Mouse (Mus musculus) embryonic facial prominence, embryonic 13.5 days (tissue): ENCODE results near the gene Zfp414. TPM values are rescaled to one million over a fixed set of nuclear protein-coding genes. Genes with fewer than 3 reads are reported as not detected.
"Not testable (repeated sequence)": the region's sequence is repeated elsewhere in the genome, so short reads cannot be mapped to it uniquely, and the experiment has no call there.

Experiments
- ATAC-seq: fragments of 200-750 bp; cut with Nextera tagmentation; 2 replicates; pipeline ENCODE4 v1.8.0; 2017; ENCODE audit warnings: low read depth; ENCODE audit not compliant: insufficient number of reproducible peaks, insufficient read depth, low FRiP score, low TSS enrichment
- H3K27ac ChIP-seq: fragments of 300-500 bp; sonication (generic); 2 replicates; pipeline ENCODE4 v1.5.1; 2015; ENCODE audit warnings: moderate library complexity, mild to moderate bottlenecking, inconsistent platforms
- H3K27me3 ChIP-seq: fragments of 300-500 bp; sonication (generic); 2 replicates; pipeline ENCODE4 v1.6.1; 2015; ENCODE audit warnings: mild to moderate bottlenecking, inconsistent platforms
- H3K36me3 ChIP-seq: fragments of 300-500 bp; sonication (generic); 2 replicates; pipeline ENCODE4 v1.6.1; 2015; ENCODE audit warnings: mild to moderate bottlenecking, inconsistent platforms
- H3K4me1 ChIP-seq: fragments of 300-500 bp; sonication (generic); 2 replicates; pipeline ENCODE4 v1.6.1; 2015; ENCODE audit warnings: inconsistent platforms
- H3K4me2 ChIP-seq: fragments of 300-500 bp; sonication (generic); 2 replicates; pipeline ENCODE4 v1.6.1; 2015; ENCODE audit warnings: moderate library complexity, mild to moderate bottlenecking, inconsistent platforms
- H3K4me3 ChIP-seq: fragments of 300-500 bp; sonication (generic); 2 replicates; pipeline ENCODE4 v1.5.1; 2015; ENCODE audit warnings: mild to moderate bottlenecking, inconsistent platforms
- H3K9ac ChIP-seq: fragments of 300-500 bp; sonication (generic); 2 replicates; pipeline ENCODE4 v1.6.1; 2015; ENCODE audit warnings: mild to moderate bottlenecking, inconsistent platforms
- H3K9me3 ChIP-seq: fragments of 300-500 bp; sonication (generic); 2 replicates; pipeline ENCODE4 v1.6.1; 2016; ENCODE audit warnings: inconsistent platforms
- WGBS: fragments of 180-500 bp; shearing (Covaris S2); methylation state at CpG from one replicate; pipeline ENCODE4 v1.1.7; 2015; ENCODE audit warnings: mixed read lengths; 5-methylcytosine and 5-hydroxymethylcytosine counted together
- polyA plus RNA-seq: library from polyadenylated mRNA; unstranded; fragments of >200 nt; fragmentation: Nextera tagmentation; extraction: Ambion mirVana; gene quantifications from 2 replicates; pipeline ENCODE4 v1.2.1, GENCODE M21; 2015

Zfp414 gene
- 49.1 and 50.2 TPM in 2 replicates for polyA plus RNA-seq

DNA sequence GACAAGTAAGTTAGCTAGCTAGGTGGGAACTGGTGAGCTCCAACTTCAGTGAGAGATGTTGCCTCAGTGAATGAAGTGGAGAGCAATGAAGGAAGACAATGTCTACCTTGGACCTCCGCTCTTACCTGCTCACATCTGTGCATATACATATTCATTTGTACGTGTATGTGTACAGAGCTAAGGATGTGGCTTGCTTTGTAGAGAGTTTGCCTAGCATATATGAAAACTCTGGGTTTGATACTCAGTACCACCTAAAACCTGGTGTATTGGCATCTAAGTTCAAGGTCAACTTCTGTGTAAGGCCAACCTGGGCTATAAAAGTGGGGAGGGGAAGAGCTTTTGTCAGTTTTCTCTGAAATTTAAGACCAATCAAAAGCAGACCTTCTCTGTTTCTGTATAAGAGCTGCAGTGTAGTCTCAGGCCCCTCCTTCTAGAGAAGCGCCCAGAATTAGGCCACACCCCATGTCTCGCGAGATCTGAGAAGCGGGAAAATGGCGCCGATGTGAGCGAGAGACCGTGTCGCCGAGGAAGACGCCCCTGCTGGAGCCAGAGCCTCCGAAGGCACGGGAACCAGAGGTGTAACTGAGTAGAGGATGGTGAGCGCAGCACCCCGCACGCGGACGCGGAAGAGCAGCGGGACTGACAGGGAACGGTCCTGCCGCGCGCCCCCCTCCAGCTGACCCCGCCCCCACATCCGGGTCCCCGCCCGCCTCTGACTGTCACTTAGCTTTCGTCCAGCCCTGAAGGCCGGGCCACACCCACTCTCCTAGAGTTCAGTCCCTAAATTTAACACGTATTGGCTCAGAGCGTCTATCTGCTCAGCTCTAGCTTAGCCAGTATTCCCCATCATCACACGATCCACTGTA lies at the start of gene Zfp414:
Zfp414 (plus strand) TSS at position 470 of the 866 bp plus-strand sequence.
- no peaks in the 10 kb centered on the region for H3K27me3 ChIP-seq
- WGBS: 4% methylated on average over 35 of the region's 35 CpGs
- peak within 1 kb of the TSS; percentile 99 for H3K27ac ChIP-seq
- peaks cover 25% of the 10 kb centered on the region for H3K4me1 ChIP-seq
- no peaks in the 10 kb centered on the region for H3K9me3 ChIP-seq
- peak within 1 kb of the TSS; percentile 88 for H3K9ac ChIP-seq
- H3K4me3 ChIP-seq: peak within 1 kb of the TSS; percentile 62
- peak; percentile 89 for ATAC-seq
- H3K36me3 ChIP-seq: peaks cover 30% of the 10 kb centered on the region
- peak within 1 kb of the TSS; percentile 64 for H3K4me2 ChIP-seq

DNA sequence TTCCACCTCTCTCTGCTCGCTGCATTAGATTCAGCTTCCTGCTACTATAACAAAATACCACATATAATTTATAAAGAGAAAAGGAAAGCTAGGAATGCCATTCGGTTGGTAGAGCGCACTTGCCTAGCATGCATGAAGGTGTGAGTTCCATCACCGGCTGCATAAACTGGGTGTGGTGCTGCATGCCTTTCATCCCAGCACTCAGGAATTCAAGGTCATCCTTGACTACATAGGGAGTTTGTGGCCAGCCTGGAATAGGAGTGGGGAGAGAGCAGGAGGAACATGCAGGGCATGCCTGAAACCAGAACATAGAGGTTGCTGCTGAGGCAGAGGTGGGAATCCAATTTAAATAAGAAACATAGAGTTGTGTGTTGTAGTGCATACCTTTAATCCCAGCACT lies 44.8 kb upstream of the Zfp414 start:
- Histone ChIP-seq H3K9me3 (no peaks in the 10 kb centered on the region), H3K4me1 (no peaks in the 10 kb centered on the region), H3K9ac (no peak overlapping the region), H3K4me3 (no peak overlapping the region), H3K36me3 (no peaks in the 10 kb centered on the region), H3K4me2 (no peak overlapping the region), H3K27ac (no peak overlapping the region), H3K27me3 (no peaks in the 10 kb centered on the region)
- ATAC-seq: no peak
- WGBS: 85% methylated on average over 4 of the region's 4 CpGs

DNA sequence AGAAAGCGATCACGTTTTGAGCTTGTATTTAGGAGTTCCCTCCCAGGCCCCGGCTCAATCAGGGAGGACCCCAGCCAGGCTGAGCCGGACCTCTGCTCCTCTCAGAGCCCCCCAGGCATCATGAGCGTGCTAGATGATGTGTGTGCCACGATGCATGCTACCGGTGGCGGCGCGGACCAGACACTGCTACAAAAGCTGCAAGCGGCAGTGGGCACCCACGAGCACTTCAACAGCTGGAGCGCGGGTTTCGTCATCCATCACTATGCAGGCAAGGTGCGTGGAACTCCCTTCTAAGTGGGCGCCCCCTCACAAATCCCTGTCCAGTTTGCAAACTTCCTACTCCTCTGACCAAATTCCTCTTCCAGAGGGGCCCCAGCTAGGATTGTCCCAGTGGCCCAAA lies 42.9 kb upstream of the Zfp414 start:
- no peak overlapping the region for H3K9ac ChIP-seq
- no peak overlapping the region for H3K27ac ChIP-seq
- ATAC-seq: no peak
- H3K36me3 ChIP-seq: no peaks in the 10 kb centered on the region
- no peaks in the 10 kb centered on the region for H3K4me1 ChIP-seq
- 66% methylated on average over 17 of the region's 17 CpGs for WGBS
- no peak overlapping the region for H3K4me2 ChIP-seq
- no peaks in the 10 kb centered on the region for H3K9me3 ChIP-seq
- no peaks in the 10 kb centered on the region for H3K27me3 ChIP-seq
- no peak overlapping the region for H3K4me3 ChIP-seq

DNA sequence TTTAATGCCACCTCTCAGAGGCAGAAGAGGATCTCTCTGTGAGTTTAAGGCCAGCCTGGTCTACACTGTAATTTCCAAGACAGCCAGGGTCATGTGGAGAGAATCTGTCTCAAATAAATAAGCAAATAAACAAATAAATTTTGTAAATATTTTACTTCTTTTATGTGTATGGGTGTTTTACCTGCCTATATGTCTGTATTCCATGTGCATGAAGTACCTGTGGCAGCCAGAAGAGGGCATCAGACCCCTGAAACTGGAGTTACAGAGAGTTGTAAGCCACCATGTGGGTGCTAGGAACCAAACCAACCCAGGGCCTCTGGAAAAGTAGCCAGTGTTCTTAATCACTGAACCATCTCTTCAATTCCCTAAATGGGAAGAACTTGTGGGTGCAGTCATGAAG lies 31.6 kb upstream of the Zfp414 start:
- H3K9ac ChIP-seq: no peak overlapping the region
- H3K4me1 ChIP-seq: no peaks in the 10 kb centered on the region
- no peak overlapping the region for H3K4me3 ChIP-seq
- no peaks in the 10 kb centered on the region for H3K27me3 ChIP-seq
- ATAC-seq: no peak
- peaks cover 7% of the 10 kb centered on the region; the same call in 1 of the 2 replicates for H3K9me3 ChIP-seq
- H3K36me3 ChIP-seq: no peaks in the 10 kb centered on the region
- no peak overlapping the region for H3K27ac ChIP-seq
- no peak overlapping the region for H3K4me2 ChIP-seq

DNA sequence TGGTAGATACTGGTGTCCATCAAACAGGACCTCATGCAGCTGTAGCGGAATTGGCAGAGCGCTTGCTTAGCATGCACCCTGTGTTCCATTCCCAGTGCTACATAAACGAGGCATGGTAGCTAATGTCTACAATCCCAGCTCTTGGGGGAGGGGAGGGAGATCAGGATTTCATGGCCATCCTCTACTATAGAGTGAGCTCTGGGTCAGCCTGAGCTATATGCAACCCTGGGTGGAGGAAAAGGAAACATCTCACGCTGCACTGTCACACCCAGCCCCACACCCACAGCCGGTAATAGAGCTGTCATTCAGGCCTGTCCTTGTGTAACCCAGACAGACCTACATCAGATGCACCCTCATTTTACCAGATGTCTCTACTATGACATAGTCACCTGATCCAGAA lies 30.4 kb upstream of the Zfp414 start:
- H3K4me1 ChIP-seq: no peaks in the 10 kb centered on the region
- H3K4me2 ChIP-seq: no peak overlapping the region
- no peak overlapping the region for H3K9ac ChIP-seq
- H3K27me3 ChIP-seq: no peaks in the 10 kb centered on the region
- 88% methylated on average over 5 of the region's 5 CpGs for WGBS
- ATAC-seq: no peak
- H3K27ac ChIP-seq: no peak overlapping the region
- H3K9me3 ChIP-seq: peaks cover 7% of the 10 kb centered on the region; the same call in 1 of the 2 replicates
- no peaks in the 10 kb centered on the region for H3K36me3 ChIP-seq
- no peak overlapping the region for H3K4me3 ChIP-seq

DNA sequence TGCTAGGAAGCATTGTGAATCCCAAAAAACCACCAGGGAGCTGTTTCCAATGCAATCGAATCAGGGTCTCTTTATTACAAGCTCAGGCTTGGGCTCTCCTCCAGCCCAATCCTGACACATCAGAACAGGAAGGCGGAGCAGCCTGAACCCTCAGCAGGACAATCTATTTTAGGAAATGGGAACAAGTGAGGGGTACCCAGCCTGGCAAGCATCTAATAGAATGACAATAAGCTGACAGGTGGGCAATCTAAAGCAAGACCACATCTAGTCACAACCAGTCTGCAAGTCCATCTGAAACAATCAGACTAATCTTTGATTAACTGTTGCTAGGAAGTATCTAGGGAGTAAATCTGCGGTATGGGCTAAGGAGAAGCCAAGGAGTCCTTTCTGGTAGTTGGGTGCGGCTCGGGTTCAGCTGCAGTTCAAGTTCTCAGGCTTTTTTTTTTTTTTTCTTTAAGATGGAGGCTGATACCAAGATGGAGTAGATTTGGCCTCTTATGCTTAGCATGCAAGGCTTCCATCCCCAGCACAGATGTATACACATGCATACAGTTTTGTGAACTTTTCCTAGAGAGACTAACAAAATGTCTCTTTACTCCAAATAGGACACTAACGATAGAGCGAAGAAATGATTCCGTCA lies 28.9 kb upstream of the Zfp414 start:
- Histone ChIP-seq H3K27me3 (no peaks in the 10 kb centered on the region), H3K9me3 (peaks cover 7% of the 10 kb centered on the region; the same call in 1 of the 2 replicates), H3K9ac (no peak overlapping the region), H3K27ac (no peak overlapping the region), H3K4me2 (no peak overlapping the region), H3K4me3 (no peak overlapping the region), H3K4me1 (no peaks in the 10 kb centered on the region), H3K36me3 (no peaks in the 10 kb centered on the region)
- ATAC-seq: no peak
- 87% methylated on average over 8 of the region's 8 CpGs for WGBS

DNA sequence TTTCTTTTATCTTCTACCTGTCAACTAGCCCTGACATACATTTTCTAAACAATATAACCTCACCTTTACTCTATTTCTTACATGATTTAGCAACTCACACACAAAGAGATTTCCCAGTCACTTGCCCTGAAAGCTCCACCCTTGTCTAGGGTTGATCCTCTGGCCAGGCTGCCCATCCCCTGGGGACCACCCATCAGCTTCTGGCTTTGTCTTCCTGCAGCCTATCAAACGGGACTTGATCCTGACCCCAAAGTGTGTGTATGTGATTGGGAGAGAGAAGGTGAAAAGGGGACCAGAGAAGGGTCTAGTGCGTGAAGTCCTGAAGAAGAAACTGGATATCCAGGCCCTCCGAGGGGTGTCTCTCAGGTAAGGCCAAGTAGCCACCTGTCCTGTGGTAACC lies 28.1 kb upstream of the Zfp414 start:
- Histone ChIP-seq H3K9me3 (peaks cover 7% of the 10 kb centered on the region; the same call in 1 of the 2 replicates), H3K4me2 (no peak overlapping the region), H3K27ac (no peak overlapping the region), H3K4me3 (no peak overlapping the region), H3K4me1 (no peaks in the 10 kb centered on the region), H3K27me3 (no peaks in the 10 kb centered on the region), H3K36me3 (no peaks in the 10 kb centered on the region), H3K9ac (no peak overlapping the region)
- WGBS: 72% methylated on average over 3 of the region's 3 CpGs
- no peak for ATAC-seq

DNA sequence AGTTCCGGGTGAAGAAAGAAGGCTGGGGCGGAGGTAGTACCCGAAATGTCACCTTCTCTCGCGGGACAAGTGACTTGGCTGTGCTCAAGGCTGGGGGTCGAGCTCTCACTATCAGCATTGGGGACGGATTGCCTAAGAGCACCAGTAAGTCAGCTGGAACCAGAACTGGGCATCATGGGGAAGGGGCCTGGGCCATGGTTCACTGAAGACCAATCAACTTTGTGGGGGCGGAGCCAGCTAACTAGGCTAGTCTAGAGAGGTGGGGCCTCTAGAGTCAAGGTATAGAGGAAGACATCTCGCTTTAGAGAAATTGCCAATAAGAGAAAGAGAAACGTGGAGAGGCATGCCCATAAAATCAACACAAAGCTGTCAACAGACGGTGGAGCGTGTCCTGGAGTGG lies 26.9 kb upstream of the Zfp414 start:
- WGBS: 85% methylated on average over 12 of the region's 12 CpGs
- Histone ChIP-seq H3K4me1 (no peaks in the 10 kb centered on the region), H3K4me2 (no peak overlapping the region), H3K9ac (no peak overlapping the region), H3K27ac (no peak overlapping the region), H3K9me3 (peaks cover 7% of the 10 kb centered on the region; the same call in 1 of the 2 replicates), H3K27me3 (no peaks in the 10 kb centered on the region), H3K36me3 (no peaks in the 10 kb centered on the region), H3K4me3 (no peak overlapping the region)
- no peak for ATAC-seq

DNA sequence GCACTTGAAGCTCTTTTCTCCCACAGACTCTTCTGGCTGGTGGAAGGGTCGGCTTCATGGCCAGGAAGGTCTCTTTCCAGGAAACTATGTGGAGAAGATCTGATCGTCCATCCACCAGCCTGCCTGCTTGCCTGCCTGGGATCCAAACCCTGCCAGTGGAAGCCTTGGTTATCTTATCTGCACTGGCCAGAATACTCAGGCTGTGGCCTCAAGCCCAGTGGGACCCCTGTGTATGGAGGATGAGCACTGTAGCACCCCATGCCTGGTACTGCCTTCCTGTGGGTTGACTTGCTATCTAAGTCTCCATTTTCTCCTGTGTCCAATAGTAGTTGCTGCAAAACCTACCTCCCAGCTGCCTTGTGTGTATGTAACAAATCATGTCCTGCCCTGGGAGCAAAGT lies 21.6 kb upstream of the Zfp414 start:
- 87% methylated on average over 2 of the region's 2 CpGs for WGBS

DNA sequence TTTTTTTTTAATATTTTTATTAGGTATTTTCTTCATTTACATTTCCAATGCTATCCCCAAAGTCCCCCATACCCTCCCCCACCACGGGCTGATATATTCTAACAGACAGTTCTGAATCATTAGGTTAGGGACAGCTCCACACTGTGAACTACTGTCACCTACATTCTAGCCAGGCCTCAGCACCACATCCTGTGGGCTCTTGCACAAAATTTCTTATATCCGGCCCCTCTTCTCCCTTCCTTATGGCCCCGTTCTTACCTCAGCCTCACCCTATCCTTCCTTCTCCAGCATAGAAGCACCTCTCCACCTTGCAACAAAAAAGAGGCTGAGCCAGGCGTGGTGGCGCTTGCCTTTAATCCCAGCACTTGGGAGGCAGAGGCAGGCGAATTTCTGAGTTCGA lies 18.3 kb upstream of the Zfp414 start:
- H3K27me3 ChIP-seq: no peaks in the 10 kb centered on the region
- no peaks in the 10 kb centered on the region for H3K4me1 ChIP-seq
- no peaks in the 10 kb centered on the region for H3K36me3 ChIP-seq
- H3K9ac ChIP-seq: no peak overlapping the region
- no peak overlapping the region for H3K4me3 ChIP-seq
- H3K9me3 ChIP-seq: no peaks in the 10 kb centered on the region
- H3K27ac ChIP-seq: no peak overlapping the region
- ATAC-seq: no peak
- no peak overlapping the region for H3K4me2 ChIP-seq
- 84% methylated on average over 7 of the region's 7 CpGs for WGBS

More for the DNA sequence above, 21.6 kb upstream of the Zfp414 start:
- Histone ChIP-seq H3K9me3 (no peaks in the 10 kb centered on the region), H3K27ac (no peak overlapping the region), H3K36me3 (no peaks in the 10 kb centered on the region), H3K4me2 (no peak overlapping the region), H3K27me3 (no peaks in the 10 kb centered on the region), H3K9ac (no peak overlapping the region), H3K4me3 (no peak overlapping the region), H3K4me1 (no peaks in the 10 kb centered on the region)
- no peak for ATAC-seq

DNA sequence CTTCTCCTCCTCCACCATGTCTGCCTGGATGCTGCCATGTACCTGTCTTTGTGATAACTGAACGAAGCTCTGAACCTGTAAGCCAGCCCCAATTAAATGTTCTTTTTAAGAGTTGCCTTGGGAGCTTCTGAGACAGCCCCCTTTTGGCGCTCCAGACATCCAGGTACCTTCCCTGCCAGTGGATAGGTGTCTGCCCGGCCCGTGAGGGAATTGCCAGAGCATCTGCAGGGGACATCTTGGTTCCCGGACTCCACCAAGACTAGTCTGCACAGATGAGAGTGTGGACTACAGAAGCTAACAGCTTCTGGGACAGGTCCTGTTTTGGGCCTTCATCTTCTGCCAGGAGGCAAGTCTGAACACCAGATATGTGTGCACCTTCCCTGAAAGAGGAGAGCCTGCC lies 15.2 kb upstream of the Zfp414 start:
- not testable (repeated sequence) for H3K27me3 ChIP-seq, H3K9ac ChIP-seq, H3K9me3 ChIP-seq, H3K4me2 ChIP-seq, H3K4me3 ChIP-seq, ATAC-seq, H3K4me1 ChIP-seq, H3K36me3 ChIP-seq, H3K27ac ChIP-seq
- WGBS: 85% methylated on average over 5 of the region's 5 CpGs

DNA sequence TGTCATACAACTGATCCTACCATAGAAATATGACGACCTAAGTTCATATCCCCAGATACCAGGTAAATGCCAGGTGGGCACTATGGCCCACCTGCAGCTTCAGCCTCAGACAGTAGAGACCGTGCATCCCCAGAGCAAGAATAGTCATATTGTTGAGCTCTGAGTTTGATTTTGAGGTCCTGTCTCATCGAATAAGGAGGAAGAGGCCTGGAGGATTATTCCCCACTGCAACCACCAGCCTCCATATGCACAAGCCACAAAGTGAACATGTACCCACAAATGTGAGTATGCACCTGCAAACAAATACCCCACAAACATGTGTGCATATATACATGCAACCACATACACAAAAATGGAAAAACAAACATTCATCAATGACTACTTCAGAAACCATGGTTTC lies 1.6 kb upstream of the Zfp414 start:
- no peaks in the 10 kb centered on the region for H3K27me3 ChIP-seq
- no peak overlapping the region for H3K9ac ChIP-seq
- H3K9me3 ChIP-seq: no peaks in the 10 kb centered on the region
- ATAC-seq: no peak
- H3K4me3 ChIP-seq: no peak overlapping the region
- H3K4me2 ChIP-seq: no peak overlapping the region
- H3K36me3 ChIP-seq: peaks cover 19% of the 10 kb centered on the region
- WGBS: 90% methylated on average over 3 of the region's 3 CpGs
- no peak overlapping the region for H3K27ac ChIP-seq
- peaks cover 25% of the 10 kb centered on the region for H3K4me1 ChIP-seq
